Mouse (Mus musculus) MEL (cell line): ENCODE results near the gene Olfr221.

Experiments used
- CTCF ChIP-seq, 3 experiments: IDR thresholded peaks in 2 of 3; conservative IDR thresholded peaks in 1 of 3; 2 replicates each; pipeline ENCODE4 v1.5.1; 2011 to 2012; ENCODE audit warnings: low read length in 3 of 3, low read depth in 2 of 3, mild to moderate bottlenecking in 2 of 3, improper control_type of control experiment in 1 of 3, inconsistent platforms in 1 of 3, mixed read lengths in 1 of 3, moderate library complexity in 1 of 3; ENCODE audit not compliant: control insufficient read depth in 1 of 3, insufficient read depth in 1 of 3, poor library complexity in 1 of 3, severe bottlenecking in 1 of 3
- EP300 ChIP-seq, 2 experiments: IDR thresholded peaks; 2 replicates each; pipeline ENCODE4 v1.6.1; 2011; ENCODE audit warnings: improper control_type of control experiment in 2 of 2, low read length in 2 of 2, low read depth in 1 of 2, mild to moderate bottlenecking in 1 of 2
- GATA1 ChIP-seq: IDR thresholded peaks from 2 replicates; pipeline ENCODE4 v1.6.1; 2011; ENCODE audit warnings: low read depth, low read length, improper control_type of control experiment
- KAT2A ChIP-seq: conservative IDR thresholded peaks from 2 replicates; pipeline ENCODE4 v1.6.1; 2012; ENCODE audit warnings: low read depth, low read length, improper control_type of control experiment, inconsistent platforms
- MAX ChIP-seq: IDR thresholded peaks from 2 replicates; pipeline ENCODE4 v1.6.1; 2011; ENCODE audit warnings: low read length, improper control_type of control experiment
- MAZ ChIP-seq: IDR thresholded peaks from 2 replicates; pipeline ENCODE4 v1.6.1; 2012; ENCODE audit warnings: low read depth, mild to moderate bottlenecking, inconsistent platforms, low read length, improper control_type of control experiment
- MXI1 ChIP-seq: IDR thresholded peaks from 2 replicates; pipeline ENCODE4 v1.6.1; 2011; ENCODE audit warnings: mild to moderate bottlenecking, low read depth, low read length, improper control_type of control experiment
- POLR2A ChIP-seq, 2 experiments: IDR thresholded peaks; 2 replicates each; pipeline ENCODE4 v1.6.1; 2011 to 2012; ENCODE audit warnings: low read length in 2 of 2, mild to moderate bottlenecking in 2 of 2, control low read depth in 1 of 2, improper control_type of control experiment in 1 of 2, low read depth in 1 of 2, moderate library complexity in 1 of 2; ENCODE audit not compliant: control insufficient read depth in 1 of 2, insufficient read depth in 1 of 2, poor library complexity in 1 of 2
- TAL1 ChIP-seq: IDR thresholded peaks from 2 replicates; pipeline ENCODE4 v1.6.1; 2012; ENCODE audit warnings: mild to moderate bottlenecking, inconsistent platforms, low read length, moderate library complexity, mixed read lengths
- ZMIZ1 ChIP-seq: IDR thresholded peaks from 2 replicates; pipeline ENCODE4 v1.6.1; 2012; ENCODE audit warnings: low read depth, mild to moderate bottlenecking, inconsistent platforms, low read length, improper control_type of control experiment, moderate library complexity
- ZNF384 ChIP-seq: IDR thresholded peaks from 2 replicates; pipeline ENCODE4 v1.6.1; 2012; ENCODE audit warnings: low read depth, mild to moderate bottlenecking, inconsistent platforms, low read length, improper control_type of control experiment

DNA sequence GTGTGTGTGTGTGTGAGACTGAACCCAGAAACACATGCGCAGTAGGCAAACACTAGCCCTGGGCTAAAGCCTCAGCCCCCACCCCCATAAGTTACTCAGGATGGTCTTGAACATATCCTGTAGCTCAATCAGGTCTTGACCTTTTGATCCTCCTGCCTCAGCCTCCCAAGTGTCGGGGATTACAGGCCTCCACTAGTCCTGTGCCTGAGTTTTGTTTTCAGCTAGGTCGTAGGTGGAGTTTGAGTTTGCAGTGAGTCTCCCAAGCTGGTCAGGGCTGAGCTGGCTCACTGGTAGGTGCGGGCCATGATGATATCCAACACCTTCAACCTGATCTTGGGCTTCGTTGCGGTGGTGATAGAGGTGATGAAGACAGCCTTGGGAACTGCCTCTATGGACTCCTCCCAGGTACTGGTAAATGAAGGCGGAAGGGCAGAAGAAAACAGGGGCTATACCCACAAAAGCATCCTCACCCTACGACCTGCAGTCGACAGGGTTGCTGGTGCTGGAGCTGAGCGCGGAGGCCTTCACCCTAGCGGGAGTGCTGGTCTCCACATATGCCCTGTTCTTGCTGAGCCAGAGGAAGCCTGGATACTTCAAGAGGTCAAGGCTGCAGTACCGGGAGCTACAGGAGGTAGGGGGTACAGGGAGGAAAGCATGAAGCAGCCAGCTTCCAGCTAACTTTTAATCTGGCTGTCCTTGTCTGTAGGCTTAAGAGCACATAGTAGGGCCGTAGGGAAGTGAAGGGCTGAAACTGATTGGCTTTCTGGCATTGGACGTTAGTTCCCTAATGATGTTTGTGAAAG is 23.8 kb downstream of the Olfr221 start:
- TF ChIP-seq POLR2A (IDR thresholded peaks at IDR 0.05; ENCODE audit: control insufficient read depth in 1 of 2, insufficient read depth in 1 of 2, low read depth in 1 of 2, low read length in 2 of 2, poor library complexity in 1 of 2) (no peak), EP300 (IDR thresholded peaks at IDR 0.05; ENCODE audit: low read depth in 1 of 2, low read length in 2 of 2) (no peak), CTCF (IDR thresholded peaks at IDR 0.05 in 2 of 3, conservative IDR thresholded peaks at IDR 0.05 in 1 of 3; ENCODE audit: control insufficient read depth in 1 of 3, insufficient read depth in 1 of 3, low read depth in 2 of 3, low read length in 3 of 3, poor library complexity in 1 of 3, severe bottlenecking in 1 of 3) (no peak), MXI1 (no peak), MAZ (no peak), MAX (no peak), GATA1 (no peak), ZNF384 (no peak), TAL1 (no peak), ZMIZ1 (no peak), KAT2A (no peak)
